Mouse (Mus musculus) embryonic fibroblast, embryonic 13.5 days (primary cell): ENCODE measurements at regions not wholly inside any gene's neighbourhood (a gene's known extent, or its start where the extent isn't known, plus 50 kb on each side); places are given as distances from the start of the nearest gene placed in this dataset.

Experiments used
- CTCF ChIP-seq: IDR thresholded peaks from 2 replicates; pipeline ENCODE4 v1.5.1; 2011; ENCODE audit warnings: mild to moderate bottlenecking, control low read depth, low read length, moderate library complexity, borderline replicate concordance; ENCODE audit not compliant: insufficient read depth
- POLR2A ChIP-seq: IDR thresholded peaks from 2 replicates; pipeline ENCODE4 v1.6.1; 2011; ENCODE audit warnings: low read depth, mild to moderate bottlenecking, control low read depth, low read length, moderate library complexity

- TF ChIP-seq CTCF (no peak), POLR2A (no peak)
Measured at GRCm38 (mm10) chr2:110476591-110476990, 113.6 kb upstream of the Fibin start.
